Mouse (Mus musculus) 3134 (cell line): Measurements from ENCODE around the gene Sec62.
"Not testable (repeated sequence)": the region's sequence is repeated elsewhere in the genome, so short reads cannot be mapped to it uniquely, and the experiment has no call there.

Experiments
- DNase-seq: peaks from one replicate; pipeline ENCODE4 v3.0.0-alpha.2; 2011; ENCODE audit warnings: low spot score; ENCODE audit not compliant: insufficient read length; ENCODE audit errors: extremely low read depth

Sec62 gene

GRCm38 (mm10) chr3:30831848-30832606 lies 39.4 kb downstream of the Sec62 start:
- DNase-seq = peak; percentile 18

GRCm38 (mm10) chr3:30833254-30833653 lies 40.6 kb downstream of the Sec62 start:
- DNase-seq = no peak

GRCm38 (mm10) chr3:30845755-30846154 lies 53.1 kb downstream of the Sec62 start:
- DNase-seq = no peak

GRCm38 (mm10) chr3:30847413-30847812 lies 54.7 kb downstream of the Sec62 start:
- no peak for DNase-seq

- DNase-seq = no peak
Measured at GRCm38 (mm10) chr3:30851422-30851821, 58.7 kb downstream of the Sec62 start.

- DNase-seq = no peak
Measured at GRCm38 (mm10) chr3:30853596-30853995, 60.9 kb downstream of the Sec62 start.

GRCm38 (mm10) chr3:30855604-30856458 lies 63.2 kb downstream of the Sec62 start, which contains the start of gene Gpr160:
TSS of gene Gpr160 (plus strand) at chr3:30855950.
- DNase-seq = peak; percentile 21

GRCm38 (mm10) chr3:30859599-30859998 lies 66.9 kb downstream of the Sec62 start:
- not testable (repeated sequence) for DNase-seq

- DNase-seq = no peak
Measured at GRCm38 (mm10) chr3:30860705-30861104, 68.0 kb downstream of the Sec62 start.

- DNase-seq = no peak
Measured at GRCm38 (mm10) chr3:30863712-30864435, 71.2 kb downstream of the Sec62 start.

- no peak for DNase-seq
Measured at GRCm38 (mm10) chr3:30864640-30865039, 72.0 kb downstream of the Sec62 start.

- DNase-seq = no peak
Measured at GRCm38 (mm10) chr3:30868176-30868575, 75.5 kb downstream of the Sec62 start.

GRCm38 (mm10) chr3:30868625-30869024 lies 76.0 kb downstream of the Sec62 start:
- DNase-seq = no peak

GRCm38 (mm10) chr3:30869995-30870394 lies 77.3 kb downstream of the Sec62 start:
- DNase-seq = no peak
